Mouse (Mus musculus) lung, adult 2 months (tissue): Measurements from ENCODE around the gene Cdk1. TPM values are rescaled to one million over a fixed set of nuclear protein-coding genes. Genes with fewer than 3 reads are reported as not detected.

Experiments
- DNase-seq: peaks from one replicate; pipeline ENCODE4 v3.0.0; 2022
- H3K4me1 ChIP-seq: fragments of 200-500 bp; 2 replicates; pipeline ENCODE4 v1.6.1; 2011; ENCODE audit warnings: low read length; ENCODE audit not compliant: control insufficient read depth, insufficient read depth
- H3K4me3 ChIP-seq: fragments of 200-500 bp; replicated peaks from 2 replicates; pipeline ENCODE3; 2011; ENCODE audit warnings: low read depth, mild to moderate bottlenecking, control low read depth, low read length; ENCODE audit errors: extremely low read depth
- CTCF ChIP-seq: fragments of 200-500 bp; IDR thresholded peaks from 2 replicates; pipeline ENCODE4 v1.5.1; 2011; ENCODE audit warnings: mild to moderate bottlenecking, low read length, control low read depth; ENCODE audit not compliant: insufficient read depth
- POLR2A ChIP-seq: fragments of 200-500 bp; IDR thresholded peaks from 2 replicates; pipeline ENCODE4 v1.6.1; 2011; ENCODE audit warnings: low read depth, mild to moderate bottlenecking, control low read depth, low read length, borderline replicate concordance; ENCODE audit errors: extremely low read depth
- WGBS: fragments of 180-500 bp; shearing (Covaris S2); methylation state at CpG from one replicate; pipeline ENCODE4 v1.1.7; 2018; 5-methylcytosine and 5-hydroxymethylcytosine counted together
- polyA plus RNA-seq: library from polyadenylated mRNA; depleted of rRNA; stranded (reverse); fragments of >200 nt; gene quantifications from 2 replicates; pipeline ENCODE4 v1.2.3, GENCODE M21; 2012

The Cdk1 gene
- polyA plus RNA-seq, 1 experiment = 5.8 TPM

DNA sequence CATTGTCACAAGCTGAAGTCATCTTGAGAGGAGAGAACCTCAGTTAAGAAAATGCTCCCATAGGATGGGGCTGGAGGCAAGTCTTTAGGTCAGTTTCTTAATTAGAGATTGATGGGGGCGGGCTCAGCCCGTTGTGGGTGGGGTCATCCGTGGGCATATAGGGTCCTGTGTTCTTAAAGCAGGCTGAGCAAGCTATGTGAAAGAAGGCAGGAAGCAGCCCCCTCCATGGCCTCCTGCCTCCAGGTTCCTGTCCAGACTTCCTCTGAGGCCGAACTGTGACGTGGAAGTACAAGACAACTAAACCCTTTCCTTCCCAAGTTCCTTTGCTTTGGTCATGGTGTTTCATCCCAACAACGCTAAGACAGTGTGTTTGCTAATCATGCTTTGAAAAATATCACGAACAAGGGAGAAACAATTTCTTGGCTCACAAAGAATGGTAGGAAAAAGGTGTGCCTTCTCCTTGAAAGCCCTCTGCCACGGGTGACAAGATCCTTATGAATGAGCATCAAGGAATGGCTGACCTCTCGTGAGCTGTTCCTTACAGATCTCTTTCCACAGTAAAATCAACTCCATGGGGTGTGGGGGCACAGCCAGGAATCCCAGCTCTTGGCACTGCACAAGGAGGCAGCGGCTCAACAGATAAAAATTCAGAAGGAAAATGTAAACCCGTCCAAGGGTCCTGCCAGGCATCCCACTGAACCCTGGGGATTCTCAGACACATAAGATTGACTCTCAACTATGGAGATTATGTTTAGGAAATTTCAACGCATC, 1.5 kb downstream of the Cdk1 start:
- DNase-seq = no peak
- WGBS = 15% methylated on average over 12 of the region's 12 CpGs
- TF ChIP-seq POLR2A (no peak), CTCF (no peak)
- Histone ChIP-seq H3K4me1 (peaks cover 5% of the 10 kb centered on the region; the same call in 1 of the 2 replicates), H3K4me3 (no peak overlapping the region)

DNA sequence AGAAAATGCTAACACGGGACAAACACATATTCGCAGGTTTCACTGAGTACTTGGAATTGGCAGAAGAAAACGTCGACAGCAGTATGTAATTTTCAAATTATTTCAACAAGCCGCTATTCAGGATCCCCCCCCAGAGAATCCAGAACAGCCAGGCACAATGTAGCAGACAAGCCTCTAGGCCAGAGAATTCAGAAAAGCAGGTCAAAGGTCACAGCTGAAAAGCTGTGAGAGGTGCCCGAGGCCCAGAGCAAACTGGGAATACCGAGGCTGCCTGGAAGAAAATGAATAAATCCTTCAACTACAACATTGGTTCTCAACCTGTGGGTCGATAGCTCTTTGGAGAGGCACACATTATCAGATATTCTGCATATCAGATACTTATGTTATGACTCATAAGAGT, 4.5 kb downstream of the Cdk1 start:
- no peak for TF ChIP-seq CTCF
- TF ChIP-seq POLR2A = no peak
- Histone ChIP-seq H3K4me3 (no peak overlapping the region), H3K4me1 (peaks cover 5% of the 10 kb centered on the region; the same call in 1 of the 2 replicates)
- WGBS = 65% methylated on average over 8 of the region's 8 CpGs
- no peak for DNase-seq

DNA sequence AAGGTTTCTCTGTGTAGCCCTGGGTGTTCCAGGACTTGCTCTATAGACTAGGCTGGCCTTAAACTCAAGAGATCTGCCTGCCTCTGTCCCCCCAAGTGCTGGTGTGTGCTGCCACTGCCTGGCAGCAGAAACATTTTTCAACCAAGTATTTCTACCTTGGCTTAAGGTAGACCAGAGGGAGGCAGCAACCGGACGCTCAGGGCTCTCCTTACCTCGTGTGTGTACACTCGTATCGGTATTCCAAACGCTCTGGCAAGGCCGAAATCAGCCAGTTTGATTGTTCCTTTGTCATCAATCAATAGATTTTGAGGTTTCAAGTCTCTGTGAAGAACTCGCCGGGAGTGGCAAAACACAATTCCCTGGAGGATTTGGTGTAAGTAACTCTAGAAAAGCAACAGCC, 10.4 kb downstream of the Cdk1 start:
- Histone ChIP-seq H3K4me3 (no peak overlapping the region), H3K4me1 (peaks cover 2% of the 10 kb centered on the region; the same call in 1 of the 2 replicates)
- no peak for TF ChIP-seq POLR2A
- no peak for TF ChIP-seq CTCF
- DNase-seq = no peak
- 88% methylated on average over 9 of the region's 9 CpGs for WGBS

DNA sequence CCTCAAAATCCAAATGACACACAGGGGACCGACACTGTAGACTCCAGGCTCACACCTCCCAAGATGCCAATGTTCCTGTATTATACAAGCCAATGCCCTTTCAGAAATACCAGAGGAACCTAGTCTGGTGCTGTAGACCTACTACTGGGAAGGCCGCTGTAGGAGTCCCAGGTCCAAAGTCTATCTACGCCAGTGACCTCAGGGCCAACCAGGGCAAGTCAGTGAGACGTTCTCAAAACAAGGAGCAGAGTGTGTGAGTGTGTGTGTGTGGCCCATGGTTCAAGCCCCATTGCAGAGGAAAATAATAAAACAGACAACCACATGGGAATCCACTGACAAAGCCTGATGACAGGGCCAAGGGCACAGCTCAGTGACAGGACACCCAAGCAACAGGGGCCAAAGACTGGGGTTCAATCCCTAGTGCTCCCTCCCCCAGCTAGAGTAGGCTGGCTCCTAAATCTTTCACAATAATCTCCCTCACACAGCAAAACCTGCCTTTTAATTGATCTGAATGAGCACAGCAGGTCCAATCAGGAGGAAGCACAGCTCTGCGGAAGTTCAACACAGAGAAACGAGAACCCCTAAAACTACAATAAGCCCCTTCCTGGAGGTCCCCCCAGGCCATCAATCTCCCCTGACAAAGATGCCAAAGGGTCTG, 11.0 kb downstream of the Cdk1 start:
- Histone ChIP-seq H3K4me3 (no peak overlapping the region), H3K4me1 (no peaks in the 10 kb centered on the region)
- 82% methylated on average over 6 of the region's 6 CpGs for WGBS
- DNase-seq = no peak
- TF ChIP-seq CTCF = no peak
- no peak for TF ChIP-seq POLR2A

DNA sequence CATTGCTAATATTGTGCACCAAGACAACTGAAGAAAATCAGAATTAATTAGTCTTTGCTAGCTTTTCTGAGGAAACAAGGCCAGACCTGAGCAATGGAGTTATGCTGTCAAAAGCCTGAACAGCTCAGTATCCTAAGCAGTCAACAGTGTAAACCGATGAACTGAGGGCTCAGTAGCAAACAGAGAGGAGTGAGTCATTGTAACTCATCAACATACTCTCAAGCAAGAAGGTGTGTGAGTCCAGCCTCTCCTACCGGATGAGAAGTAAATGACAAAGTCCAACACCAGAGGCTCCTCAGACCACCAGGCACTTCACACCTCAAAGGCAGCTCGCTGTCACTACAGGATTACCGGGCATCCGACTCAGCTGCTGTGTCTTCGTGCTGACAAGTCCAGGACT, 12.7 kb downstream of the Cdk1 start:
- Histone ChIP-seq H3K4me1 (no peaks in the 10 kb centered on the region), H3K4me3 (no peak overlapping the region)
- WGBS = 86% methylated on average over 6 of the region's 6 CpGs
- no peak for TF ChIP-seq POLR2A
- TF ChIP-seq CTCF = no peak
- no peak for DNase-seq

DNA sequence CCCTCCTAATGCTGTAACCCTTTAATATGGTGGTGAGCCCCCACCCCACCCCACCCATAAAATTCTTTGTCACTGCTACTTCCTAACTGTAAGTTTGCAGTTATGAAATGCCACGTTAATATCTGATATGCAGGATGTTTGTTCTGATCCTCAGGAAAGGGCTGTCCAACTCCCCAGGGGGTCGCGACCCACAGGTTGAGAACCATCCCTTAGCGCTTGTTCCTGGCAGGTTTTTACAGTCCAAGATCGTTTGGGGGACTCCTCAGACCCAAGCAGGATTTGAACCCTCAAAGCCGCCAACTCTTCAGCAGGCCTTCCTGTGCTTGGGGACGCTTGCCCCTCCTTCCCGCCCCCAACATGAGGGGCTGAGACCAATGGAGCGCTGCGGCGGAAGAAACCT, 16.5 kb downstream of the Cdk1 start:
- Histone ChIP-seq H3K4me1 (no peaks in the 10 kb centered on the region), H3K4me3 (no peak overlapping the region)
- TF ChIP-seq POLR2A = no peak
- no peak for TF ChIP-seq CTCF
- DNase-seq = no peak
- 82% methylated on average over 11 of the region's 11 CpGs for WGBS

DNA sequence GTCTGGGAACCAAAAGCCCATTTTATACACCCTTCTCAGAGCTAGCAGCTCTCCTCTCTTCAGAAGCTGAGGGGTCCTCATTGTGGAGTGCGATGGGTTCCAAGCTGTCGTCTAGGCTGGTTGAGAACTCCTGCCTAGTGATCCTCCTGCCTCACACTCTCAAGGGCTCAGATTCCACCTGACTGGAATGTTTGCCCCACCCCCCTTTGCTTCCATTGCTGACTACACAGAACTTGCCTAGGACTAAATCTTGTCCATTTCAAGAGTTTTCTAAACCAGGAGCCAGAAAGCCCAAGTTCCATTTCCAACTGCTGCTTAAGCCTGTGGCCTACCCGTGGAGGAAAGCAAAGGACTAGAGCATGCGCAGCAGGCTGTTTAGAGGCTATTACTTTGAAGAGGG, 17.1 kb downstream of the Cdk1 start:
- no peaks in the 10 kb centered on the region for H3K4me1 ChIP-seq

DNA sequence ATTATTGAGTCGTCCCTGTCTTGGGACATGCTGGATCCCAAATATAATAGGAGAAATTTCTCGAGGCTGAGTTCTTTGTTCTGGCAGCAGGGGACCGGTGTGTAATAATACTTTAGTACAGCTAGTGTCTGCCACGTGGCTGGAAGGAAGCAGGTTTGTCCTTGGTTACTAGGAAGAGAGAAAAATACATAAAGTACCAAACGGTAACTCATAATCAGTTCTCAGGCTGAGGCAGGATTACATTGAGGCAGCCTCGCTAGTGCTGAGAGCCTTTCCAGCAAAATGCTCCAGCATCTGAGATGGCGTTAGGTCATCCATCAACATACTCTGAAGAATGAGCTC, 17.6 kb downstream of the Cdk1 start:
- H3K4me3 ChIP-seq = no peak overlapping the region
- no peak for DNase-seq
- WGBS = 51% methylated on average over 7 of the region's 7 CpGs

More for the DNA sequence above, 17.1 kb downstream of the Cdk1 start:
- WGBS = 79% methylated on average over 4 of the region's 4 CpGs
- H3K4me3 ChIP-seq = no peak overlapping the region
- no peak for TF ChIP-seq CTCF
- no peak for TF ChIP-seq POLR2A
- DNase-seq = no peak

DNA sequence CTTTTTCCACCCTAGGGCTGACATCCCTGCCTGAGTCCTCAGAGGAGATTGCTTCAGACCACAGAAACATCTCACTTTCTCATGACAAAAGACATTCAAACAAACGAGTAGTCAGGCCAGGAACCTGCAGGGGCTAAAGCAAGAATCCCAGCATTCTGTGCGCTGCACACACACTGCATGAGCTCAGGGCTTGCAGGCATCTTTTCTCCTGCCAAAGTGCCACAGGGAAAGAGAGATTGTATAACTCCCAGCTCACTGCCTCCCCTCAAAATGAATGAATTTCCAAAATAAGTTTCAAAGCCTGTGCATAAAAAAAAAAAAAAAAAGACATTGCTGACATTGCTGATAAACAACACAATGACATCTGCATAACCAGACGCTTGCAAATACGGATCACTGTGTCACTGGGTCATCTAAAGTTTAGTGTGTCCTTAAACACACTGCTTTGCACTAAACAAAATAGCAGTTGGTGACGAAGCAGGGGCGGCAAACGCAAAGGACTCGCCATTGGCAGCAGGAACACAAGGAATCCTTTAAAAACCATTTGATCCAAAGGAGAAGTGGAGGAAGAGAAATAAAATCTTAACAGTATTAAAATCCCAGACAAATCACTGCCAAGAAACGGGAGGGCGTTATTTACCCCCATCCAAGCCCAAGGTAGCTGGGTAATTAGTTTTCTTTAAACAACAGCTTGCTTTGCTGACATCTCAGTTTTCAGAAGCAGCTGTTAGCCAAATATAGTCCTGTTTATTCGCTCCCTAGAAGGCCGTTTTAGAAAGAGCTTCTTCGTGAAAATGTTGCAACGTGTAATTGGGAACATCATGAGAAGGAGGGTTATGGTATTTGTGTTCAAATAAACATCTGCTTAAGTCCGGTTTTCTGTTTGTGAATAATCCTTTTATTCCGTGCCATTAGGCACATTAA, 18.2 kb downstream of the Cdk1 start:
- H3K4me3 ChIP-seq = no peak overlapping the region
- WGBS = 64% methylated on average over 16 of the region's 16 CpGs
- TF ChIP-seq POLR2A = no peak
- no peak for TF ChIP-seq CTCF
- H3K4me1 ChIP-seq = no peaks in the 10 kb centered on the region
- DNase-seq = no peak

More for the DNA sequence above, 17.6 kb downstream of the Cdk1 start:
- H3K4me1 ChIP-seq = no peaks in the 10 kb centered on the region
- TF ChIP-seq POLR2A = no peak
- no peak for TF ChIP-seq CTCF
